Mouse (Mus musculus): ENCODE measurements around the gene Tpst1.

Gene Tpst1

DNA sequence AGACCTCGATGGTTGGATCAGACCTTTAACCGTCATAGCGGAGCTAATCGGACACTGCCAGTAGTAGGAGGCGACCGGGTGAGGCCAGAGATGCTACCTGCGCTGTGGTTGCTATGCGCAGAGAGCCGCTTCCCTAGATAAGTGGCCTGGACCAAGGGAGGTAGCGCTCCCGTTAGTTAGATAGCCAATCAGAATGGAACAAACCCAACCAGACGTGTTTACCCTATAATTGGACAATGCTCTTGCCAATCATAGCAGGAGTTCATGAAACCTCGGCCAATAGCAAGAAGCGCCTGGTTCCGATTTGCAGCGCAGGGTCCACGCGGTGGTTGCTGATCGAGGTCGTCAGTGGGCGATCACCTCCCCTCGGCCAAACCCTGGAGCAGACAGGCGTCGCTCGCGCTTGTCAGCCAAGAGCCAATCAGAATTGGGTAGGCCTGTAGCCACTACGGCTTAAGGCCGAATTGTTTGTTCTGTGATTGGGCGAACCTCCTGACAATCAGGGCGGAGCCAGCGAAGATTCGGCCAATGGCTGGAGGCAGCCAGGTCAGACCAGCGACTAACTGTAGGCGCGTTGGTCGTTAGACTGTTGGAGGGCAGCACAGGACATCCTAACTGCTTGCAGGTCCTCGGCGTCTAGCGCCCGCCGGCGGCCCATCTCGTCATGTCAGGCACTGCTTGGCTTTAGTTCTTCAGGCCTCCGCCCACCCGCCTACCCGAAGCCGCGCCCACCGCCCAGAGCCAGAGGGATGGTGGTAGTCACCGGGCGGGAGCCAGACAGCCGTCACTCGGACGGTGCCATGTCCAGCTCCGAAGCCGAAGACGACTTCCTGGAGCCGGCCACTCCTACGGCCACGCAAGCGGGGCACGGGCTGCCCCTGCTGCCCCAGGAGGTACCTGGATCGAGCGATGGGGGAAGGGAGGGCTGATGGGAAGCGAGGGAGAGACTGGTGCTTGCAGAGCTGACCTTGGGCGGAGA, 71.5 kb downstream of the Tpst1 start, which contains the start of gene Kctd7:
Gene Kctd7 (plus strand): TSS at position 528 of the 979 bp plus-strand sequence.
- DNase-seq = peak; percentile 97

- no peak for DNase-seq
Observed at GRCm38 (mm10) chr5:130145961-130146360, 72.8 kb downstream of the Tpst1 start.

DNA sequence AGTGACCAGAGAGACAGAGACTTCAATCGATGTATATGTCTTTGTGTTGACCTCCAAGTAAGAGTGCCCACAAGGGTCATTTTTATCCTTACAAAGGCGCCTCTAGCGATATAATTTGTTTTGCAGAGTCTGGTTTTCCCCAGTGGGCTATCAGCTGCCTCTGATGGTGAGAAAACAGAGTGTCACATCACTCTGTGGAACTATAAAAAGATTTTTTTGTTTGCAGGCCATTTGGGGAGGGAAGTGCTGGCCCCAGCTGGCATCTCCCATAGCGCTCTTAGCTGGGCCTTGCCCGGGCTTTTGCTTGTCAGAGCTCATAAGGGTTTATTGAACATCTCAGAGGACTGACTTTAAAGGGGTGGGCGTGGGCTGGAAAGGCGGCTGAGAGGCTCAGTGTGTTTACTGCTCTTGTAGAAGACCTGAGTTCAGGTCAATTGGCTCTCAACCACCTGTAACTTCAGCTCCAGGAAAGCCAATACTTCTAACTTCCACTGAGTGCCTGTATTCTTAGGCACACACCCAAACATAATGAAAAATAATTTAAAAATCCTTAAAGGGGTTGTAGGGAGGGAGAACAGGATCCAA, 76.7 kb downstream of the Tpst1 start:
- DNase-seq = no peak

GRCm38 (mm10) chr5:130154286-130154685, 81.2 kb downstream of the Tpst1 start:
- no peak for DNase-seq

DNA sequence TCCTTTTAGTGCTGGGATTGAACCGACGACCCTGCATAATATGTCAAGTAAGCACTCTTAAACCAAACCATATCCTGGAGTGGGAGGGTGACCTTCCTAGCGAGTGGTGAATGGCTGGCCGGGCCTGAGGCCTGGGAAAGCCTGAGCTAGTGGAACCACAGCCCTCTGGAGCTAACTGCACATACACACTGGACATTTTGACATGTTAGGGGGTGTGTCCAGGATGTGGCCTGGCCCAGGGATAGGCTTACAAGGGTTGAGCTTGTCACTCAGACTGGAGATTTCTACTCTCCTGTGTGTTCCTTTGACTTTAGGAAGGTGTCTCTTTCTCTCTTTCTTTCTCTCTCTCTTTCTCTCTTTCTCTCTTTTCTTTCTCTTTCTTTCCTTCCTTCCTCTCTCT, 85.4 kb downstream of the Tpst1 start:
- no peak for DNase-seq

DNA sequence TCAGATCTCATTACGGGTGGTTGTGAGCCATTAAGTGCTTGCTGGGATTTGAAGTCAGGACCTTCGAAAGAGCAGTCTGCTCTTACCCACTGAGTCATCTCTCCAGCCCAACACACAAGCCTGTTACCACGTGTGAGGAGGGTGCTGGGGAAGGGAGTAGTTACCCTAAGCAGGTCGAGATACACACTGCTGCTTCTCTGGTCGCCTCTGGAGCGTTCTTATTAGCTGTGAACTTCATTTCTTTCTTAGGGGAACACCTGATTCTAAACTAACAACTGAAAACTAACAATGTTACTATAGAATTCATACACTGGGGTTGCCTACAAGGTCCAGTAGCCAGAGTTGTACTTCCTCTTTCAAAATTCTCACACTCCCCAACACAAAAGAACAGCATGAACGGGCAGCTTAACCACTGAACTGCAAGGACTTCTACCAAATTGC, 86.7 kb downstream of the Tpst1 start:
- no peak for DNase-seq

GRCm38 (mm10) chr5:130163670-130164069, 90.5 kb downstream of the Tpst1 start:
- DNase-seq = peak; percentile 89

GRCm38 (mm10) chr5:130165213-130165612, 92.1 kb downstream of the Tpst1 start:
- DNase-seq = no peak

GRCm38 (mm10) chr5:130169109-130169508, 96.0 kb downstream of the Tpst1 start:
- no peak for DNase-seq

DNA sequence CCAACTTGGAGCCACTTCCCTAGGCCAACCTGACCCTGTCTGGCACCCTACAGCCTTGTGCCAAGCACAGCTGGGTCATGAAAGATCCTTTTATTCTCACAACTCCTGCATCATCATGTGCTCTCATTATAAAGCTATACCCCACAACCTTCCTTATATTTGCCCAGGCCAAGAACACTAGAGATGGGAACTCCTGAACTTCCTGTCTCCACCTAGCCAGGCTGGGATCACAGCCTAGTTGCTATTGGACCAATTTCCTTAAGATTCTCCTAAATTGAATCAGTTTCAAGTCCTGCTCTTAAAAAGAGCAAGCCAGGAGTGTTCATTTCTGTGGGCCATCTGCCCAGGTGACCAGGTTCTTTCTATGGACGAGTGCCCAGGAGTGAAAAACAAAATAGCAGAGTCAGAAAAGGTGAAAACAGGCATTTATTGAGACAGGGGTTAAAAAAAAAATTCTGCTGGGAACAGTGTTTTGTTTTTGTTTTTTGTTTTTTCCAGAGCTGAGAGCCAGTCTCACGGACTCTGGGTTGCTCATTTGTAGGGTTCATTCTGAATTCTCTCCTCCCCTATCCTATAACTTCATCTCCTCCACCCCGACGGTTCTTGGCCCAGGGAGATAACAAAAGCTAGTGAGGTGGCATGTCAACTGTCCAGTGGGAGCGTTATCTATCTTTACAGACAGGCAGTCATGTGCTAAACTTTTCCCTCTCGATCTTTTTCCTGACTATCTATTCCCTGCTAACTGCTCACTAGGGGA, 97.7 kb downstream of the Tpst1 start:
- no peak for DNase-seq

DNA sequence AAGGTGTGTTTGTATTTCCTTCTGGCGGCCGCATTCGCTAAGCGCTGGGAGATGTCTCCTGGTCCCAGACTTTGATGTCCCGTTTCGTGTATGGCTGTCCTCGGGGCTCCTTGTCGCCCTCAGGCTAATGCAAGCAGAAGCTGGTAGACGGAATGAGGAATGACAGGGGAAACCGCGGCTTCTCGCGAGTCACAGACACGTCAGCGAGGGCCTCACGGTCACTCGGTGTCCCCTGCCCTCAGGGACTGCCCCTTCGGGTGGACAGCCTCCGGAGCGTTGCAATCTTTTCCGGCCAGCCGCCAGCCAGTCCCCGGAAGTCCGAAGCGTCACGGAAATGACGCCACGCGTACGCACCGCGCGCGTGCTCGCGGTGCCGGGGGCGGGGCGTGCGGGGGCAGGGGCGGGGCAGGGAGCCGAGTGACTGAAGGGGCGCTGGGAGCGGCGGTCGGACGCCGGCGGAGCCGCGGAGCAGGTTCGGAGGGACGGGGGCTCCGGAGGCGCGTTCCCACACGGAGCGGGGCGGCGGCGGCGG, 98.4 kb downstream of the Tpst1 start, which contains the start of gene Rabgef1:
Gene Rabgef1 (plus strand): TSS at position 376 of the 532 bp plus-strand sequence.
- peak; percentile 96 for DNase-seq

GRCm38 (mm10) chr5:130171956-130172601, 99.0 kb downstream of the Tpst1 start:
- peak; percentile 60 for DNase-seq

DNA sequence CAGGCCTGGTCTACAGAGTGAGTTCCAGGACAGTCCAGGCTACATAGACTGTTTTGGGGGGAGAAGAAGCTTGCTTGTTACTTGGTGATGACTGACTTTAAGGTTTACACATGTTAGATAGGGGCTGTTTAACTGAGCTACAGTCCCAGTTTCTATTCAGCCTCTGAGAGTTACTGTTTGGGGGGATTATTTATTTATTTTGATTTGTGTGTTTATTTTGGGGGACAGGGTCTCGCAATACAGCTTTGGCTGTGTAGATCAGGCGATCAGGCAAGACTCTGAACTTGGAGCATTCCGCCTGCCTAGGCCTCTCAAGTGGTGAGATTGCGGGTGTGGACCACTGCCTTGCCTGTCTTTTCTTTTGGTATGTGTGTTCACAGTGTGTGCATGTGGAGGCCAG, 99.9 kb downstream of the Tpst1 start:
- no peak for DNase-seq

GRCm38 (mm10) chr5:130177871-130178270, 104.7 kb downstream of the Tpst1 start:
- DNase-seq = no peak

- DNase-seq = no peak
Observed at GRCm38 (mm10) chr5:130180362-130180761, 107.2 kb downstream of the Tpst1 start.

- DNase-seq = no peak
Observed at GRCm38 (mm10) chr5:130181740-130182540, 108.8 kb downstream of the Tpst1 start.

DNA sequence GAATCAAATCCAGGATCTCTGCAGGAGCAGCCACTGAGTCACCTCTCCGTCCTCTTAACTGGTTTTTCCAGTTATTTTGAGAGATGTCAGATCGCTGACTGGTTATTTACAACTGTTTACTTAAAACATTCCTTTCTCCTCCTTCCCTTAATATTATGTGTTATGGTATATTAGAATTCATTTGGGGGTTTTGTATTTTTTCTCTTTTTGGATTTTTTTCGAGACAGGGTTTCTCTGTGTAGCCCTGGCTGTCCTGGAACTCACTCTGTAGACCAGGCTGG, 109.4 kb downstream of the Tpst1 start:
- no peak for DNase-seq

DNA sequence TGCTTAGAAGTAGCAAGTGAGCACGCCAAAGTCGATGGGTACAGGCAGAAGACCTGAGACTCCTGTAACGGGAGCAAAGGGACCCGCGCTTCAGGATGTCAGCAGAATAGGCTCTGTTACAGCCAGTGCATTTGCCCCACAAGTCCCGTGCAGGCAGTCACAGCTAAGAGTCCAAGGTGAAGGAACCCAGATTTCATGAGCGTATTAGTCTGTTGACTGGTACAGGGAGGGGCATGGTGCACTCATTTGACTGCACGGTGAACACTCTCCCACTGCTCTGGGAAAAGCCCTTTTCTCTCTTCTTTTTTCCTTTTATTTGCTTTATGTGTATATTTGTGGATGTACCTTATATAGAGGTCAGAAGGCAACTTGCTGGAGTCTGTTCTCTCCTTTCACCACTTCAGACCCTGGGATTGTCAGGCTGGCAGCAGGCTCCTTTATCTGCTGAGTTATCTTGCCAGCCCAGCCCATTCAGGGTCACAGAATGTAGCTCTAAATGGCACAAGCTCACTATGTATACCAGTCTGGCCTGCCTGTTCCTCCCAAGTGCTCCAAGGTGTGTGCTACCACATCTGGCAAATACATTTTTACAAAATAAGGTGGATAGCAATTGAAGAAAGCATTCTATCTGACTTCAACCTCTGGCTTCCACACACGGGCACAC, 111.2 kb downstream of the Tpst1 start:
- DNase-seq = no peak

- no peak for DNase-seq
Observed at GRCm38 (mm10) chr5:130185312-130185711, 112.2 kb downstream of the Tpst1 start.
